8 mouse cellular contexts compared by ENCODE assay signal in genomic region chr16:8671551-8672349, GRCm38 (mm10). TPM values are rescaled to one million over a fixed set of nuclear protein-coding genes. Genes with fewer than 3 reads are reported as not detected.
DNase-seq lines count a peak whose midpoint lies in the region; ATAC-seq and TF ChIP-seq lines count a peak whose summit lies in the region.

Gene Carhsp1 (minus strand): TSS chr16:8672155.

- peak; percentile 74 for ATAC-seq in G1E (ENCODE audit: extremely low read depth, insufficient number of reproducible peaks, low FRiP score, poor library complexity, severe bottlenecking)
- ATAC-seq in forebrain, postnatal 0 days = peak; percentile 89
- ATAC-seq in lung, embryonic 16.5 days (ENCODE audit: low read depth) = peak; percentile 94

- DNase-seq in G1E (ENCODE audit: low spot score) = peak; percentile 97
- peak; percentile 67 for DNase-seq in cerebellum, adult 18-20 months
- peak; percentile 90 for DNase-seq in forebrain, postnatal 0 days
- DNase-seq in heart, postnatal 4 days = peak; percentile 96
- DNase-seq in layer of hippocampus, adult 9-10 months (ENCODE audit: low spot score) = peak; percentile 56
- peak; percentile 76 for DNase-seq in ovary, postnatal 10 days (ENCODE audit: low spot score)
- DNase-seq in thymus, postnatal 10 days (ENCODE audit: low spot score in 2 of 2) = peak; percentile 93 to 94

- peaks cover 6% of the 10 kb centered on the region; the same call in 1 of the 2 replicates for H3K27me3 ChIP-seq in G1E (ENCODE audit: insufficient read depth, low read length)
- H3K27me3 ChIP-seq in forebrain, postnatal 0 days (ENCODE audit: insufficient read depth, low read length) = no peaks in the 10 kb centered on the region
- peaks cover 6% of the 10 kb centered on the region; the same call in 1 of the 2 replicates for H3K27me3 ChIP-seq in lung, embryonic 16.5 days (ENCODE audit: control insufficient read depth, insufficient read depth, low read depth, low read length)

- peak within 1 kb of the TSS; percentile 74 for H3K4me3 ChIP-seq in G1E (ENCODE audit: low read depth, low read length)
- peak within 1 kb of the TSS; percentile 73 for H3K4me3 ChIP-seq in forebrain, postnatal 0 days (ENCODE audit: low read depth, low read length)
- H3K4me3 ChIP-seq in lung, embryonic 16.5 days (ENCODE audit: low read length) = peak within 1 kb of the TSS; percentile 72

- H3K36me3 ChIP-seq in G1E (replicated peaks) = peaks cover 34% of the 10 kb centered on the region
- H3K36me3 ChIP-seq in forebrain, postnatal 0 days (ENCODE audit: insufficient read depth) = no peaks in the 10 kb centered on the region
- no peaks in the 10 kb centered on the region for H3K36me3 ChIP-seq in lung, embryonic 16.5 days (ENCODE audit: control insufficient read depth, insufficient read depth, low read length)

- peak within 1 kb of the TSS; percentile 79 for H3K4me2 ChIP-seq in forebrain, postnatal 0 days (ENCODE audit: low read depth)
- H3K4me2 ChIP-seq in lung, embryonic 16.5 days (ENCODE audit: low read depth, low read length) = peak within 1 kb of the TSS; percentile 70

- peaks cover 77% of the 10 kb centered on the region for H3K4me1 ChIP-seq in G1E (ENCODE audit: insufficient read depth, low read depth, low read length)
- H3K4me1 ChIP-seq in forebrain, postnatal 0 days (ENCODE audit: insufficient read depth) = peaks cover 25% of the 10 kb centered on the region
- H3K4me1 ChIP-seq in lung, embryonic 16.5 days (replicated peaks; ENCODE audit: control insufficient read depth, insufficient read depth, low read length) = peaks cover 27% of the 10 kb centered on the region

- TF ChIP-seq CTCF in G1E (IDR thresholded peaks at IDR 0.05; ENCODE audit: low read depth, low read length) = no peak
- peak; percentile 36 for TF ChIP-seq CTCF in forebrain, postnatal 0 days (IDR thresholded peaks at IDR 0.05; ENCODE audit: low read depth)

- WGBS in forebrain, postnatal 0 days = 1% methylated on average over 67 of the region's 67 CpGs
- under 1% methylated on average over 67 of the region's 67 CpGs for WGBS in lung, embryonic 16.5 days

- H3K9ac ChIP-seq in forebrain, postnatal 0 days = peak within 1 kb of the TSS; percentile 76
- H3K9ac ChIP-seq in lung, embryonic 16.5 days (ENCODE audit: low read length) = peak within 1 kb of the TSS; percentile 76

- H3K27ac ChIP-seq in forebrain, postnatal 0 days (ENCODE audit: low read depth, low read length) = peak within 1 kb of the TSS; percentile 64
- H3K27ac ChIP-seq in lung, embryonic 16.5 days (ENCODE audit: low read length) = peak within 1 kb of the TSS; percentile 89

- no peaks in the 10 kb centered on the region for H3K9me3 ChIP-seq in G1E (replicated peaks)
- no peaks in the 10 kb centered on the region for H3K9me3 ChIP-seq in forebrain, postnatal 0 days (ENCODE audit: low read length)
- H3K9me3 ChIP-seq in lung, embryonic 16.5 days (ENCODE audit: control insufficient read depth, low read length) = no peaks in the 10 kb centered on the region

RNA-seq across cellular contexts. Expression of gene Carhsp1, which starts in this region (rescaled TPM):
- 16.4 and 28.4 TPM in 2 replicates for total RNA-seq in G1E (2014; fragmentation: Nextera tagmentation)
- total RNA-seq in G1E (2017) = 30.3 and 30.8 TPM in 2 replicates
- polyA plus RNA-seq in G1E (2012) = 14.5 and 15.7 TPM in 2 replicates
- 144 and 155 TPM in 2 replicates for total RNA-seq in forebrain, postnatal 0 days (2014; rRNA removed)
- polyA plus RNA-seq in forebrain, postnatal 0 days (2015; fragmentation: Nextera tagmentation; extraction: Ambion mirVana) = 135 and 142 TPM in 2 replicates
- total RNA-seq in heart, postnatal 4 days (2021) = 10 to 100 TPM; 52.8 to 56.0 TPM
- polyA plus RNA-seq in lung, embryonic 16.5 days (2015; fragmentation: Nextera tagmentation; extraction: Ambion mirVana) = 96.4 and 97.7 TPM in 2 replicates

Comparison
In these comparisons a context has a peak if more than half of its experiments do, and no peak if none do; other contexts are left out.
1. Peak in every context shown above with its lines: DNase-seq, ATAC-seq, H3K4me3 ChIP-seq and H3K27ac ChIP-seq.